Mouse (Mus musculus) B cell, adult (primary cell): Measurements from ENCODE around the gene Sirt2. TPM values are rescaled to one million over a fixed set of nuclear protein-coding genes. Genes with fewer than 3 reads are reported as not detected.

Experiments
- total RNA-seq: library from RNA; stranded (reverse); gene quantifications from 4 replicates; pipeline ENCODE4 v1.2.4, GENCODE M21; 2023; ENCODE audit not compliant: inconsistent age

Gene Sirt2
- 82.0 to 92.0 TPM (median 86.4 TPM) in 4 replicates for total RNA-seq

DNA sequence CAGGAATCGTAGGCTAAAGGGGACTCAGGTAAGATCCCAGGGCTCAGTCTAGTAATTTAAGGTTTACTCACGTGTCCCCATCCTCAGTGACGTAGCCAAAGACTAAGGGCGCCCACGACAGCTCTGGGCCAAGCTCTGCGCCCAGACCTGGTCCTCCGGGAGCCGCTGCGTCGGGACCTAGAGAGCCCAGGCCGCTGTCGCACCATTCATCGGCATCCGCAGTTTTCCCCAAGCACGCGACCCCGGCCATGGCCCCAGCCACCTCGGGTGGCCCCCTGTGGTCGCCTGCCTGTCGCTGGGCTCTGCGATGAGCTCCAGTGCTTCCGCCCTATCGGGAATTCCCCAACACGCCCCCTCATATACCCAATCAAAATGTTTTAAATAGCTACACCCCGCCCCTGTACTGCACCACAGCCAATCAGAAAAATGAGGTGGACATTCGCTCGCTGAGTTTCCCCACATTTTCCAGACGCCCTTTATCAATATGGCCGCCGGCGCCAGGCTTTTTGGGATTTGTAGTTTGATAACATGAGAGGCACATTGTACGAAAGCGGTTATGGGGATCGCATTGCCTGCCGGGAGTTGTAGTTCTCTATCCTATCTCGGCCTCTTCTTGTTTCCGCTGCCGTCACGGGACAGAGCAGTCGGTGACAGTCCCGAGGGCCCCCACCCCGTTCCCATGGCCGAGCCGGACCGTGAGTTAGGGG is at the start of gene Sirt2:
TSS of gene Sirt2 (plus strand) at position 563 of the 707 bp plus-strand sequence.

DNA sequence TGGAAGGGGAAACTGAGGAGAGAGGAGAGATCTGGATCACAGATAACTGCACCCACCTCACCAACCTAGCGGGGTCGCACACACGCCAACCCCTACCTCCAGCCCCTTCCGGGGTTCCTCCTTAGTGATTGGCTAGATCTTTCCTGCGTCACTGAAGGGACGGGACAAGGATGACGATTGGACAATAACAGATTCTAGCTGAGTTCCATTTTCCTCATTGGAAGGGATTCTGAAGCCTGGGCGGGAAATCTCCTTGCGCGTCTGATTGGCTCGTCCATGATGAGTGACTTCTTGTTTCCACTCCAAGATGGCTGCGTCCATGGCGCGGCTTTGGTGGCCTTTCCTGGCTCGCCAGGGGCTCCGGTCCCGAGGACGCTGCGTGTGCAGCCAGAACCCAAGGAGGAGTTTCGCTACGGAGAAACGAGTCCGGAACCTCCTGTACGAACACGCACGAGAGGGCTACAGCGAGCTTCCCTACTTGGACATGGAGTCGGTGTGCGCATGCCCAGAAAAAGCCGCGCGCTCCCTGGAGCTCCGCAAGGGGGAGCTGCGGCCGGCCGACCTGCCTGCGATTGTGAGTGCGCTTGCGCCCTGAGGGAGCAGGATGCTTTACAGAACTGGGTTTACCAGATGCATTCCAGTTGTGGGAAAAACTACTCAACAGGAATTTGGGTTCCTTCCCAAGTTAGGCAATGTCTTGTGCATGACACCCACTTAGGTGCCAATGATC is 24.7 kb upstream of the Sirt2 start, which contains the start of the genes Mrps12 and Sars2:
TSS of gene Mrps12 (minus strand) at position 112 of the 730 bp plus-strand sequence.
TSS of gene Sars2 (plus strand) at position 284 of the 730 bp plus-strand sequence.

DNA sequence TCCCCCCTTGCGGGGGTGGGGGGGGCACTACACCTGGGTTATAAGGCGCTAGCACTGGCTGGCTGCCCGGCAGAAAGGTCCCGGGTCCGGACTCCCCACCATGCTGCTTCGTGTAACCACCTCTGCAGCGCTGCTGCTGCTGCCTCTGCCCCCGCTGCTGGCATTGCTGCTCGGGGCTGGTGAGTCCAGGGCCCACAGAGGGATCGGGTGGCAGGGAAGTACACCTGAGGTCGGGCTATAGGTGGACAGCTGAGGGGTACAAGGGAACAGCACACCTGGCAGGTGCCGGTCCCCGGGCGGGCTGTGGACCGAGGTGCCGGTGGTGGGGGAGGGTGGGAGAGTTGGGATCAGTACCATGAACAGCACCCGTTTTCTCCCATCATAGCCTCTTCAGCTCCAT is 10.5 kb upstream of the Sirt2 start, which contains the start of gene Ccer2:
TSS of gene Ccer2 (plus strand) at position 96 of the 400 bp plus-strand sequence.

DNA sequence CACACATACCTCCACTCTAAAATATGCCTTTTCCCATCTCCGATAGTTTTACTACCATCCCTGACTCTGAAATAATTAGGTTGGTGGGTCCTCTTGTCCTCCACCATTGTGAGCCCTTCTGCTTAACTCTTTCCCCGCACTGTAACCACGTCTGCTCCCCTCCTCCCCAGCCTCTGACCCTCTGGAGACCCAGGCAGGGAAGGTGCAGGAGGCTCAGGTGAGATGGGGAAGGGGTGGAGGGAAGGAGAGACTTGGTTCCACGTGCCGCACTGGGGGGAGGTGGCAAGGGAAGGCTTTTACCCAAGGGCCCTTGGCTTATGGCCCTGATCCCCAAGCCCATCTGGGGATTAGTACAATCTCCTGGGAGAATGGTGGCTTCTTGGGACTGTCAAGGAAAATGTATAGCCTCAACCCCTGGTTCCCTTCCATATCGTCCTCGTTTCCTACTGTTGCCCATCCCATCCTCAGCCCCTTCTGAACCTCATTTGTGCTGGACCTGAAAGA is 979 bp downstream of the Sirt2 start, which contains the start of gene Nfkbib:
TSS of gene Nfkbib (minus strand) at position 51 of the 504 bp plus-strand sequence.

DNA sequence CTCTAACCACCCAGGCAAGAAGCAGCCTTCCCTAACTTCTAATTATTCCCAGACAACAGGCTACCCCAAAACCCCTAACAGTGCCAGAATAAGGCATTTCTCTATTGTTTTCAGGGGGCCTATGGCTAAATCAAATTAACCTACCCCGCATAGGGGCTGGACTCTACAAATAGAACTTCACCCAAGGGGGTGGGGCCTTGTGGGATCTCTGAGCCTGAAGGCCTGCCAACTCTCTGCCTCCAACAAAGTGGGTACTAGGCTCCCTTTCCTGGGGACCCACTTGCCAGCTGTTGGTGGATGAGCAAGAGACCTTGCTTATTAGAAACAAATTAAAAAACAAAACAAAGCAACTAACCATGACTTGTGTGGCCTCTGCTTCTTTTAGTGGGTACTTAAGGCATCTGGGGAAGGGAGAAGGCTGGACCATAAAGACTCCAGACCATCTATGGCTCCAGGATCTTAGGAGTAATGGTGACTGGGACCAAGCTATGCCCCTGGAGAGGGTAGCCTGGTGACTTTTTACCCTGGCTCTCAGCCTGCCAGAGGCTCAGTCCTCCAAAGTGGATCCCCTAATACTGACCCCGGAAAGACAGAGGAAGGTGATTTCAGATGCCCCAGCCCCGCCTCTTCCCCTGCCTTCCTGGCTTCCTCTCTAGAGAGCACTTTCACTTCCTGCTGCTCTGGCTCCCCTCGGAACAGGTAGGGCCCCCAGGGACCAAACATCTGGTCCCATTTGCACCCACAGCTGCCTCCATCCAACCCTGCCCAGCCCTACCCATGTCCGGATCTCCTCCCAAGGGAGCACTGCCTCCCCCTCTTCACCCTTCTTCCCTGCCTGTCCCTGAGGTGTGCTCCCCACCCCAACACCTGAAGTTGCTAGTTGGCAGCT is 22.0 kb downstream of the Sirt2 start, which contains the start of gene Rinl:
TSS of gene Rinl (plus strand) at position 663 of the 889 bp plus-strand sequence.

DNA sequence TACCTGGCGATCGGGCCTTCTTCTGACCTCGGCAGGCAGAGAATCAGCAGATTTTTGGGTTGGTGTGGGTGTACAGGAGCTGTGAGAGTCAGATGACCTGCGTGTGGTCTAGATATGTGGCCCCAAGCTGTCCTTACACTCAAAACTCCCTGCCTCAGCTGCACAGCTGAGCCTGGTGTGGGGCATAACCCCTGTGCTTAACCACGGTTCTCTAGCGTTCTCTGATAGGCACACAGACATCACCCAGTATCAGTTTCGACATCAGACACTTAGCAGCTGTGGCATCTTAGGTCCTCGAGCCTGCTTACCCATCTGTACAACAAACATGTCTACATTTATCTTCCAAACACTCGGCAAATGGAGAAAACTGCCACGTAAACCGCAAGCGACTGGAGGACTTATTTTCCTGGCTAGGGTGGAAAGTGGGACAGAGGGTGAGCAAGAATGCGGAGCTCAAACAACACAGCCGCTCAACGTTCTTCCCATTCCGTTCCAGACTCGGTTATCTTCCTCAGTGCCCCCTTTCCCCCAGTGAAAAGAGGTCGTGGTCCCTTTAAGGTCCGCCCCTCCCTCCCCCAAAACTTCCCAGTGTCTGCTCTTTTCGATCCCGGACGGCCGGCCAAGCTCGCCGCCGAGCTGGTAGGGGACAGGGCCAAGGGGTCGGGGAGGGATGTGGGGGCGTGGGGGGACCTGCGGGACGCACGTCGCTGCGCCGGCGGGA is 41.8 kb downstream of the Sirt2 start, which contains the start of gene Hnrnpl:
TSS of gene Hnrnpl (plus strand) at position 321 of the 721 bp plus-strand sequence.

DNA sequence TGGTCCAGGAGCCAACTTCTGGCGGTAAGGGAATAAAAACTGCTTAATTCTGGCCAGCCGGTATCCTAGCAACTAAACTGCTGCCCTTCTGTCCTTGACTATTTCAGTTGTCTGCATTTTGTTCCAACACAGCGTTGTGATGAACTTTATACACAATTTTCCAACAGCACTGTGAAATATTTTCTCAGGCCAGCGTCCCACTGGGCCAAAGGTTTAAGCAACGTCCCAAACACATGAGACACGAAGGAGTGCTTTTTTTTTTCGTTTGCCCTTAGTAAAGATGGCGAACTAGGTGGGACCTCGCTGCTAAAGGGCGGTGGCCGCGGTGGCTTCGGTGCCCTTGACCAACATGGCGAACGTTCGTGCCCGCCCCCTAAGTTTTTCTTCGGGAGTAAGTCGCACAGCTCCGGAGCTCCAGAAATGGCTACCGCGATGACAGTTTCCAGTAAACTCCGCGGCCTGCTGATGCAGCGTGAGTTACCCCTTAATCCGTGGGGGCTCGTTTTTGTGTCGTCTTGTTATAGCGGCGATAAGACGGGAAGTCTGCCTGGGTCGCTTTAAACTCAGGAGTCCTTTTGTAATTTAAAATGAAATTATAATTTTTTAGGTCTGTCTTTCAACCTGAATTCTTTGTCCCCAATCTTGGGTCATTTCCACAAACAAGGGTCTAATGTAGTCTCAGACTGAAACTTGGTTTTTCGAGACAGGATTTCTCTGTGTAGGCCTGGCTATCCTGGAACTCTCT is 58.6 kb downstream of the Sirt2 start, which contains the start of gene Ech1:
TSS of gene Ech1 (plus strand) at position 277 of the 745 bp plus-strand sequence.

DNA sequence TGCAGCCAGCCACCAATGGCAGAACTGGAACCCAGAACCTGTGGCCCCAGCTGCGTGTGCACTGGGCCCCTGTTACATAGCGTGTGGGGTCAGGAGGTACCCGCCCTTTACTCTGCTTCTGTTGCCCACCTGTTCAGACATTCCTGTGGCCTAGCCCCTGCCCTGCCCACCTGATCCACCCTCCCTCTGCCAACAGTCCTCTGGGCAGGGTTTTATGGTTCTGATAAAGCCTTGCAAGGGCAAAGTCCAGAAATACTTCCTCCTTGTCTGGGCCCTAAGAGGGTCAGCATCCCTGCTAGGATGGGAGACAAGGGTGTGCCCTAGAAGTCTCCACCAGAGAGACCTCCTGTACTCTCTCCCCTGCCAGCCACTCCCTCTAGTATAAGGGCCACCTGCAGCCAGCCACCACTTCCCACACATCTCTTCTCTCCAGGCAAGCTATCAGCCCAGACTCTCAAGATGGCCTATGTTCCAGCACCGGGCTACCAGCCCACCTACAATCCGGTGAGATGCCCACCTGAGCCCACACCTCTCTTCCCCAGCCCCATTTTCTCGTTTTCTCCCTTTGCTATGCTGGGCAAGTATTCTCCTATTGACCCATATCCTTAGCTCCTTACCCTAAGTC is 67.3 kb downstream of the Sirt2 start, which contains the start of gene Lgals4:
TSS of gene Lgals4 (plus strand) at position 132 of the 625 bp plus-strand sequence.

Other genes starting within 250 kb of the Sirt2 start
- gene Ifnl3, start 243.9 kb upstream of the Sirt2 start, total RNA-seq = not detected in 4 replicates
- gene Sycn, start 225.8 kb upstream of the Sirt2 start, total RNA-seq = not detected in 4 replicates
- not detected in 4 replicates for gene Nccrp1, start 219.5 kb upstream of the Sirt2 start, total RNA-seq
- gene Samd4b, start 168.6 kb upstream of the Sirt2 start, total RNA-seq = 49.3 to 52.1 TPM (median 50.5 TPM) in 4 replicates
- 12.8 to 15.7 TPM (median 13.9 TPM) in 4 replicates for gene Pak4, start 168.6 kb upstream of the Sirt2 start, total RNA-seq
- gene Acp7, start 135.4 kb upstream of the Sirt2 start, total RNA-seq = not detected in 4 replicates
- gene Fbxo27, start 73.9 kb upstream of the Sirt2 start, total RNA-seq = 0.35 to 0.84 TPM in 2 of 4 replicates, not detected in the others
- gene Fbxo17, start 49.9 kb upstream of the Sirt2 start, total RNA-seq = 0.67 to 2.4 TPM (median 1.3 TPM) in 4 replicates
- 21.2 to 31.8 TPM (median 24.8 TPM) in 4 replicates for gene Mrps12, start 24.9 kb upstream of the Sirt2 start, total RNA-seq
- gene Sars2, start 24.7 kb upstream of the Sirt2 start, total RNA-seq = 15.6 to 20.5 TPM (median 18.9 TPM) in 4 replicates
- gene Ccer2, start 10.6 kb upstream of the Sirt2 start, total RNA-seq = not detected in 4 replicates
- 75.7 to 91.7 TPM (median 83.5 TPM) in 4 replicates for gene Nfkbib, start 777 bp downstream of the Sirt2 start, total RNA-seq
- 6.2 to 13.3 TPM (median 9.2 TPM) in 4 replicates for gene Rinl, start 22.2 kb downstream of the Sirt2 start, total RNA-seq
- gene Hnrnpl, start 41.8 kb downstream of the Sirt2 start, total RNA-seq = 570 to 678 TPM (median 611 TPM) in 4 replicates
- gene Ech1, start 58.5 kb downstream of the Sirt2 start, total RNA-seq = 52.7 to 55.3 TPM (median 53.9 TPM) in 4 replicates
- 9.5 to 18.0 TPM (median 13.3 TPM) in 4 replicates for gene Lgals4, start 67.1 kb downstream of the Sirt2 start, total RNA-seq
- gene Lgals7, start 97.1 kb downstream of the Sirt2 start, total RNA-seq = not detected in 4 replicates
- gene Capn12, start 114.7 kb downstream of the Sirt2 start, total RNA-seq = 0.15 TPM in 1 of 4 replicates, not detected in the others
- 120 to 137 TPM (median 132 TPM) in 4 replicates for gene Actn4, start 195.6 kb downstream of the Sirt2 start, total RNA-seq
- 261 to 296 TPM (median 278 TPM) in 4 replicates for gene Eif3k, start 215.1 kb downstream of the Sirt2 start, total RNA-seq
- 348 to 381 TPM (median 367 TPM) in 4 replicates for gene Map4k1, start 215.3 kb downstream of the Sirt2 start, total RNA-seq